Mouse (Mus musculus): ENCODE data around the gene Zc3hc1. TPM values are rescaled to one million over a fixed set of nuclear protein-coding genes. Genes with fewer than 3 reads are reported as not detected.

Zc3hc1 gene
- polyA plus RNA-seq, 1 experiment: 51.0 TPM

DNA sequence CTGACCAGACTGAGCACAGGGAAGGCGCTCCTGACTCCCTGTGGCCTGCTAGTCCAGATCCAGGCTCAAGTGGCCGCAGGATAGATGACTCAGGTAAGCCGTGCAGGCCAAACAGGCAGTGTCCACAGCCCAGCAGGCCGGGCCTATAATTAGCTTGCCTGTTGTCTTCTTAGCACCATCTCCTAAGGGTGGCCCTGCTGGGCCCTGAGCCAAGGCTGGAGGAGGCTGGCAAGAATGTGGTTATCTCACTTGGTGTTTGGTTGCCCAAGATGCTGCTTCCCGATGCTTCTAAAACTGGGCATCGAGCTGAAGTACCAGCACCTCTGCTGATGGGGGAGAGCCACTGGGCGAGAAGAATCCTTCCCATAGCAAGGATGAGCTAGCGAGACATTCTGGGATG lies 35.1 kb downstream of the Zc3hc1 start:
- H3K4me1 ChIP-seq: peaks cover 70% of the 10 kb centered on the region
- TF ChIP-seq GATA1 (IDR thresholded peaks at IDR 0.05; ENCODE audit: borderline replicate concordance, low read length) (no peak), FLI1 (IDR thresholded peaks at IDR 0.05; ENCODE audit: low read length) (no peak)
- H3K27me3 ChIP-seq (replicated peaks): peaks cover 2% of the 10 kb centered on the region

DNA sequence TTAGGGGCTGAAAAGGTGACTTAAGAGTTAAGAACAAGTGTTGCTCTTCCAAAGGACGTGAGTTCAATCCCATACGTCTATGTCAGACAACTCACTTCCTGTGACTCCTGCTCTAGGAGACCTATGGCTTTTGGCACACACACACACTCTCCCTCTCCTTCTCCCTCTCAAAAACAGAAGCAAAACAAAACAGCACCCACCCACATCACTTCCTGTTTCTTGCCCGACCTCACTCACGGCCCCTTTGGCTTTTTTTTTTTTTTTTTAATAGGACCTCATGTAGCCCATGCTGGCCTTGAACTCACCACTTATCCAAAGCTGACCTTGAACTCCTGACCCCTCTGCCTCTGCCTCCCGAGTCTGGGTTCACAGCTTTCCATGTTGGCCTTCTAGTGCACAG lies 36.1 kb downstream of the Zc3hc1 start:
- Histone ChIP-seq H3K4me1 (peaks cover 64% of the 10 kb centered on the region), H3K4me3 (replicated peaks) (no peak overlapping the region)
- TF ChIP-seq FLI1 (IDR thresholded peaks at IDR 0.05; ENCODE audit: low read length): no peak
- no peak for TF ChIP-seq GATA1 (IDR thresholded peaks at IDR 0.05; ENCODE audit: borderline replicate concordance, low read length)

More for the DNA sequence above, 35.1 kb downstream of the Zc3hc1 start:
- no peaks in the 10 kb centered on the region for H3K9me3 ChIP-seq
- no peak overlapping the region for H3K4me3 ChIP-seq (replicated peaks)
- no peaks in the 10 kb centered on the region for H3K36me3 ChIP-seq (replicated peaks; ENCODE audit: low read length)

DNA sequence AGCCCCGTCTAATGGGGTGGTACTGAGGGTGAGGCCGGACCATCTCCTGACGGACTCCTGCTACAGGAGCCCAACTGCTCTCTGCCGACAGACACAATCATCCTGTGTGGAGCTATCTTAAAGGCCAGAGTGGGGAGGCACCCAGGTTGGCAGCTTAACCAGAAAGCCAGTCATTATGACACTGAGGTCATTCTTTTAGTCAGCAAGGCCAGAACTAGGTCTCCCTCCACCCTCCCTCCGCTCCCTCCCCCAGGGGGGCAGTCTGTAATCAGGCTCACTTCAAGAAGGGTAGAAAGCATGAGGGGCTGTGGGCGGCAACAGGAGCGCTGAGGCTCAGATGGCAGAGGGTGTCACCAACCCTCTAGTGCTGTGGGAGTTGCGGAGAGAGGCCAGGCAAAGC lies 37.2 kb downstream of the Zc3hc1 start:
- H3K36me3 ChIP-seq (replicated peaks; ENCODE audit: low read length): no peaks in the 10 kb centered on the region
- no peaks in the 10 kb centered on the region for H3K9me3 ChIP-seq
- TF ChIP-seq GATA1 (IDR thresholded peaks at IDR 0.05; ENCODE audit: borderline replicate concordance, low read length) (no peak), FLI1 (IDR thresholded peaks at IDR 0.05; ENCODE audit: low read length) (no peak)
- H3K4me1 ChIP-seq: peaks cover 60% of the 10 kb centered on the region
- H3K27me3 ChIP-seq (replicated peaks): peaks cover 2% of the 10 kb centered on the region
- peak overlapping the region; percentile 13 for H3K4me3 ChIP-seq (replicated peaks)

More for the DNA sequence above, 36.1 kb downstream of the Zc3hc1 start:
- H3K36me3 ChIP-seq (replicated peaks; ENCODE audit: low read length): no peaks in the 10 kb centered on the region
- H3K9me3 ChIP-seq: no peaks in the 10 kb centered on the region
- peaks cover 2% of the 10 kb centered on the region for H3K27me3 ChIP-seq (replicated peaks)

DNA sequence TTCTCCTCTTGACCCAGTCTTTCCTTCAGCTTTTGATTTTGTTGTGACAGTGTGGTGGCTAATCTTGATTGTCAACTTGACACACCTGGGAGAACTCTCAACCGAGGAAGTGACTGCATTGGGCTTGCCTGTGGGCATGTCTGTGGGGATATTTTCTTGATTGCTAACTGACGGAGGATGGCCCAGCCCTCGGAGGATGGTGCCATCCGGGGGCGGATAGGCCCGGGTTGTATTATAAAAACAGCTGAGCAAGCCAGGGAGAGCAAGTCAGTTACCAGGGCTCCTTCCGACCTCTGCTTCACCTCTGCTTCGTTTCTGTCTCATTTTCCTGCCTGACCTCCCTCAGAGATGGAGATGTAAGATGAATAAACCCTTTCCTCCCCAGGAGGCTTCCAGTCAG lies 38.1 kb downstream of the Zc3hc1 start:
- no peak overlapping the region for H3K4me3 ChIP-seq (replicated peaks)
- no peaks in the 10 kb centered on the region for H3K9me3 ChIP-seq
- peaks cover 62% of the 10 kb centered on the region for H3K4me1 ChIP-seq
- no peaks in the 10 kb centered on the region for H3K36me3 ChIP-seq (replicated peaks; ENCODE audit: low read length)
- TF ChIP-seq FLI1 (IDR thresholded peaks at IDR 0.05; ENCODE audit: low read length) (no peak), GATA1 (IDR thresholded peaks at IDR 0.05; ENCODE audit: borderline replicate concordance, low read length) (no peak)
- peaks cover 2% of the 10 kb centered on the region for H3K27me3 ChIP-seq (replicated peaks)

DNA sequence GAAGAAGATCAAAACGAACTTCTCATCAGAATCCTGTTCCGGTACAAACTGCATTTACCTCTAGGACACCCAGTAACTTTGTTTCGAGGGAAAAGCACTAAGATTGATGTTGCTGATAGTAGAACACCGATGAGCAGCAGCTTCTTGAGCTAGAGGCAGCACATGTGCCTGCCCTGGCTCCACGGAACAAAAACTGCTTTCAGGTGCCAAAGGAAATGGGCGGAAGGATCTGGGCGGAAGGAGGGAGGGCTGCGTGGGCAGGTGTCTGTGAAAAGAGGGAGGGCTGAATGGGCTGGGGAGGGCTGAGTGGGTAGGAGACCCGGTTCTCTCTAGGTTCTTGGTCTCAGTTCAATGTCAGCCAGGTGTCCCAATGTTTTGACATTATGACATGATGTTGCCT lies 39.5 kb downstream of the Zc3hc1 start:
- H3K4me3 ChIP-seq (replicated peaks): no peak overlapping the region
- H3K9me3 ChIP-seq: no peaks in the 10 kb centered on the region
- TF ChIP-seq GATA1 (IDR thresholded peaks at IDR 0.05; ENCODE audit: borderline replicate concordance, low read length) (no peak), FLI1 (IDR thresholded peaks at IDR 0.05; ENCODE audit: low read length) (no peak)
- H3K36me3 ChIP-seq (replicated peaks; ENCODE audit: low read length): no peaks in the 10 kb centered on the region
- peaks cover 51% of the 10 kb centered on the region for H3K4me1 ChIP-seq
- H3K27me3 ChIP-seq (replicated peaks): peaks cover under 1% of the 10 kb centered on the region

DNA sequence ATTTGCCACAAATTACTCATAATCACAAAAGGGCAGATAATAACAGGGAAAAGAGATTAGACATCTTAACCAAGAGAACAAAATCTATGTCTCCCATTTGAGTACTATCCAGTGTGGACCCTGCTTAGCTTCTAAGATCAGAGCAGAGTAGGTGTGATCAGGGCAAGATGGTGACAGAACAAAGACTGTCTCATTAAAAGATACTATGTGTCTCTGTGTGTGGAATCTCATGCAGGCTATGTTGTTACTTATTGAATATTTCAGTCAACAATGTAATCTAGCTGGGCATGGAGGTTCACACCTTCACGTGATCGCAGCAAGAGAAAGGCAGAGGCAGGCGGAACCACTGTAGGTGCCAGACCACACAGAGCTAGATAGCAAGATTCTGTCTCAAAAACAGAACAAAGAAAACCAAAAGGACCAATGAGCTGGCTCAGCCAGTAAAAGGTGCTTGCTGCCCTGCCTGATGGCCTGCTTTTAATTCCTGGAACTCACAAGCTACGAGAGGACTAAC lies 43.5 kb downstream of the Zc3hc1 start:
- Histone ChIP-seq H3K4me3 (replicated peaks) (no peak overlapping the region), H3K4me1 (peaks cover 30% of the 10 kb centered on the region), H3K27me3 (replicated peaks) (no peaks in the 10 kb centered on the region), H3K36me3 (replicated peaks; ENCODE audit: low read length) (no peaks in the 10 kb centered on the region), H3K9me3 (no peaks in the 10 kb centered on the region)
- TF ChIP-seq GATA1 (IDR thresholded peaks at IDR 0.05; ENCODE audit: borderline replicate concordance, low read length): no peak
- no peak for TF ChIP-seq FLI1 (IDR thresholded peaks at IDR 0.05; ENCODE audit: low read length)

DNA sequence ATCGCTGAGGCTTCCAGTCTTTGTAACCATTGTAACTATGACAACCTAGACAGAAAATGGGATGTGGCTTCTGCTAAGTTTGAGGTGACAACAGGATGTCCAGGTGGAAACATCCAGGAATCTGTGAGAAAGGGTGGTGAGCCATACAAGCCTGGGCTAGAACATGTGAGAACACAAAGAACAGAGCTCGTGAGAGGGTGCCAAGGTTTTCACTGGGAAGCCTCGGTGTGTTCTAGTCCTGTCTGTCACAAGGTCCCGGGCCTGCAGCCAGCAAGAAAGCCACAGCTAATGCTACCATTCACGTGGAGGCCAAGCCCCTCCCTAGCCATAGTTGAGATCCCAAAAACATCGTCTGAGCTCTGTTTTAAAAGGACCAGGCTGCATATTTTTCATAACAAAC lies 44.1 kb downstream of the Zc3hc1 start:
- no peak for TF ChIP-seq GATA1 (IDR thresholded peaks at IDR 0.05; ENCODE audit: borderline replicate concordance, low read length)
- no peak for TF ChIP-seq FLI1 (IDR thresholded peaks at IDR 0.05; ENCODE audit: low read length)
- no peaks in the 10 kb centered on the region for H3K36me3 ChIP-seq (replicated peaks; ENCODE audit: low read length)
- H3K27me3 ChIP-seq (replicated peaks): no peaks in the 10 kb centered on the region
- peaks cover 24% of the 10 kb centered on the region for H3K4me1 ChIP-seq
- H3K4me3 ChIP-seq (replicated peaks): no peak overlapping the region
- no peaks in the 10 kb centered on the region for H3K9me3 ChIP-seq

DNA sequence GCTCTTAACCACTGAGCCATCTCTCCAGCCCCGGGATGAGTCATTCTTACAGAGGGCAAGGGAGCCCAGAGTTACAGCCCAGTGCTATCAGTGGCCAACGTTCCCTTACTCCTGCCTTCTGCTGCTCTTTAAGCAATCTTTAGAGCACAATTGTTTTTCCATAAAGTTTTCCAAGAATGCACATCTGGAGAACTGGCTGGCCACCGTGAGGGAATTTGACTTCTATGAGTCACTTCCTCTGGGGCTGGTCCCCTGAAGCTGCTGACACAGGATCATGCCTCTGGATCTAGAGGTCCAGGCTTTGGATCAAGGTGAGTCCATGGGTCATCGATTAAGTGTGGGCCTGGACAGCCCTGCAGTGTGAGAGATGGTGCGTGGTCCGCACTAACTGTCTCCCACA lies 46.8 kb downstream of the Zc3hc1 start:
- Histone ChIP-seq H3K36me3 (replicated peaks; ENCODE audit: low read length) (no peaks in the 10 kb centered on the region), H3K4me3 (replicated peaks) (no peak overlapping the region), H3K4me1 (peaks cover 44% of the 10 kb centered on the region), H3K9me3 (no peaks in the 10 kb centered on the region), H3K27me3 (replicated peaks) (no peaks in the 10 kb centered on the region)
- TF ChIP-seq GATA1 (IDR thresholded peaks at IDR 0.05; ENCODE audit: borderline replicate concordance, low read length) (no peak), FLI1 (IDR thresholded peaks at IDR 0.05; ENCODE audit: low read length) (no peak)

DNA sequence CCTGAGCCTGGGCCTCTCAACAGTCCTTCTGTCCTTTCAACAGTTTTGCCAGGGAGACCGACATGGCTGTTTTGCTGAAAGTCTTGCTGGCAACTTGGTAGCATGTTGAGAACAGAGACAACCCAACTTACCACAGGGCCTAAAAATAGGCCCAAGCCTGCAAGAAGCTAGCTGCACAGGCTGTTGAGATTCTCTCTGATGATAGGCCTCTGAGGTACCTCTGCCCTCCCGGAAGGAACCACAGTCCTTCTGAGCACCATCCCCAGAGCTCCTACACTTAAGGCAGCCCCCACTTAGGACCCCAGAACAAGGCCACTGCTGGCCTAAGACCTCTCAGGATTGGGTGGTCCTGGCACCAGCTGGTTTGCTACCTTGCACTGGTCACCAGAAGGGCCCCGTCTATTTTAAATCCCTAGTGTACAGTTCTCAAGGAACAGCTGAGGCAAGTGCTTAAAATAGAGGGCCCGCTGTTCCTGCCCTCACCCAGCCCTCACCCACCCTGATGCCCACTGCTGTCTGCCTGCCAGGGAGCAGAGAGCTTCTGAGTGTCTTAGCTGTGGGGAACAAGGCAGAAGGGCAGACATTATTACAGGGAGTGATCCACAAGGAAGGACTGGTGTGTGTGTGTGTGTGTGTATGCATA lies 50.5 kb downstream of the Zc3hc1 start:
- Histone ChIP-seq H3K36me3 (replicated peaks; ENCODE audit: low read length) (no peaks in the 10 kb centered on the region), H3K4me3 (replicated peaks) (no peak overlapping the region), H3K27me3 (replicated peaks) (no peaks in the 10 kb centered on the region), H3K9me3 (no peaks in the 10 kb centered on the region), H3K4me1 (peaks cover 74% of the 10 kb centered on the region)
- TF ChIP-seq FLI1 (IDR thresholded peaks at IDR 0.05; ENCODE audit: low read length) (no peak), GATA1 (IDR thresholded peaks at IDR 0.05; ENCODE audit: borderline replicate concordance, low read length) (no peak)

DNA sequence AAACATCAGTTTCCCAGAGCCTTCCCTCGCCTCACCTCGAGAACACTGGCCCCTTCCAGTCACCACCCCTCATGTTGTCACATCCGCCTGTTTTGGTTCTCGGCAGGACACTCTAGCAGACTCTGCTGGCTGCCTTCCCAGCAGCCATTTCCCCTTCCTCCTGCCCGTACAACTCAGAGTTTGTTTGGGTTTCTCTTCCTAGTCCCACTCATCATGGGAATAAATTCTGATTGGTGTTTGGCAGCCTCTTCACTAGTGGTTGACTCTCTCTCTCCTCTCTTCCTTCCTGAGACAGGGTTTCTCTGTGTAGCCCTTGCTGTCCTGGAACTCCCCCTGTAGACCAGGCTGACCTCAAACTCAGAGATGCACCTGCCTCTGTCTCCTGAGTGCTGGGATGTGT lies 53.9 kb downstream of the Zc3hc1 start:
- no peaks in the 10 kb centered on the region for H3K36me3 ChIP-seq (replicated peaks; ENCODE audit: low read length)
- no peaks in the 10 kb centered on the region for H3K27me3 ChIP-seq (replicated peaks)
- TF ChIP-seq FLI1 (IDR thresholded peaks at IDR 0.05; ENCODE audit: low read length) (no peak), GATA1 (IDR thresholded peaks at IDR 0.05; ENCODE audit: borderline replicate concordance, low read length) (no peak)
- H3K4me1 ChIP-seq: peaks cover 71% of the 10 kb centered on the region
- peak overlapping the region; percentile 78 for H3K4me3 ChIP-seq (replicated peaks)
- no peaks in the 10 kb centered on the region for H3K9me3 ChIP-seq

Data from megakaryocyte, embryonic 14.5 days (primary cell).